Mouse (Mus musculus) neural tube, embryonic 11.5 days (tissue): ENCODE results near the gene Pnpla7. TPM values are rescaled to one million over a fixed set of nuclear protein-coding genes. Genes with fewer than 3 reads are reported as not detected.

Experiments used
- ATAC-seq: fragments of 200-750 bp; cut with Nextera tagmentation; 2 replicates; pipeline ENCODE4 v1.8.0; 2017; ENCODE audit warnings: moderate number of reproducible peaks, mild to moderate bottlenecking, moderate TSS enrichment, moderate library complexity; ENCODE audit not compliant: insufficient read depth, low FRiP score, low TSS enrichment
- DNase-seq: peaks from one replicate; pipeline ENCODE4 v3.0.0-alpha.2; 2015; ENCODE audit warnings: low spot score
- H3K27ac ChIP-seq: fragments of 300-500 bp; sonication (generic); 2 replicates; pipeline ENCODE4 v1.5.1; 2014; ENCODE audit warnings: low read depth, mild to moderate bottlenecking, low read length
- H3K27me3 ChIP-seq: fragments of 300-500 bp; sonication (generic); 2 replicates; pipeline ENCODE4 v1.6.1; 2014; ENCODE audit warnings: mild to moderate bottlenecking, low read length, mixed read lengths; ENCODE audit not compliant: control insufficient read depth, insufficient read depth
- H3K36me3 ChIP-seq: fragments of 300-500 bp; sonication (generic); 2 replicates; pipeline ENCODE4 v1.6.1; 2014; ENCODE audit warnings: mild to moderate bottlenecking, low read length, moderate library complexity, mixed read lengths; ENCODE audit not compliant: control insufficient read depth, insufficient read depth
- H3K4me1 ChIP-seq: fragments of 300-500 bp; sonication (generic); 2 replicates; pipeline ENCODE4 v1.6.1; 2014; ENCODE audit warnings: low read length, mixed read lengths; ENCODE audit not compliant: control insufficient read depth, insufficient read depth
- H3K4me2 ChIP-seq: fragments of 300-500 bp; sonication (generic); 2 replicates; pipeline ENCODE4 v1.6.1; 2014; ENCODE audit warnings: low read depth, mild to moderate bottlenecking, moderate library complexity
- H3K4me3 ChIP-seq: fragments of 300-500 bp; sonication (generic); 2 replicates; pipeline ENCODE4 v1.5.1; 2014; ENCODE audit warnings: low read depth, low read length
- H3K9ac ChIP-seq: fragments of 300-500 bp; sonication (generic); 2 replicates; pipeline ENCODE4 v1.6.1; 2014; ENCODE audit warnings: mild to moderate bottlenecking, low read length
- H3K9me3 ChIP-seq: fragments of 300-500 bp; sonication (generic); 2 replicates; pipeline ENCODE4 v1.6.1; 2016; ENCODE audit warnings: low read length; ENCODE audit not compliant: control insufficient read depth
- WGBS: fragments of 180-500 bp; shearing (Covaris S2); extraction: QIAGEN DNeasy Blood & Tissue Kit; methylation state at CpG from one replicate; pipeline ENCODE4 v1.1.7; 2014; 5-methylcytosine and 5-hydroxymethylcytosine counted together
- polyA plus RNA-seq: library from polyadenylated mRNA; unstranded; fragments of >200 nt; fragmentation: Nextera tagmentation; extraction: Ambion mirVana; gene quantifications from 2 replicates; pipeline ENCODE4 v1.2.1, GENCODE M21; 2014

Pnpla7 gene
- polyA plus RNA-seq, 1 experiment from 2014 or later: 4.3 TPM

DNA sequence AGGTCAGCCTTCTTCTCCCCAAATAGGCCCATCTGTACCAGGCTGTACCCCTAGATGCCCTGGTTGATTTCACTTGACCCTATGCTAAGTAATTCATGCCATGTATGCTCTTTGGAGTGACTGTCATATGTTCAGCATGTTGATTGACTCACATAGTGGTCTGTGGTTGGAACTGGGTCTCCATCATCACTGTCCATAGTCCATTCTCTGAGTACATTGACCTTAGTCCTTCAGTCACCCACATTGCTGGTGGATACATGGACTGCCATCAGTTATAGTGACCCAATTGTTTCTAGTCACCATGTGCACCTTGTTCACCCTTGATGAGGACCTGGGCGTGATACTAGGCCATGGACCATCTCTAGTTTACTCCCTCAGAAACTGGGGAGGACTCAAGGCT is 30.9 kb downstream of the Pnpla7 start:
- WGBS: 90% methylated on average over 1 of the region's 1 CpGs
- no peak overlapping the region for H3K4me3 ChIP-seq
- no peaks in the 10 kb centered on the region for H3K36me3 ChIP-seq
- H3K27me3 ChIP-seq: no peaks in the 10 kb centered on the region
- ATAC-seq: no peak
- no peak overlapping the region for H3K4me2 ChIP-seq
- H3K4me1 ChIP-seq: no peaks in the 10 kb centered on the region
- H3K27ac ChIP-seq: no peak overlapping the region
- H3K9ac ChIP-seq: no peak overlapping the region
- no peaks in the 10 kb centered on the region for H3K9me3 ChIP-seq
- DNase-seq: no peak

DNA sequence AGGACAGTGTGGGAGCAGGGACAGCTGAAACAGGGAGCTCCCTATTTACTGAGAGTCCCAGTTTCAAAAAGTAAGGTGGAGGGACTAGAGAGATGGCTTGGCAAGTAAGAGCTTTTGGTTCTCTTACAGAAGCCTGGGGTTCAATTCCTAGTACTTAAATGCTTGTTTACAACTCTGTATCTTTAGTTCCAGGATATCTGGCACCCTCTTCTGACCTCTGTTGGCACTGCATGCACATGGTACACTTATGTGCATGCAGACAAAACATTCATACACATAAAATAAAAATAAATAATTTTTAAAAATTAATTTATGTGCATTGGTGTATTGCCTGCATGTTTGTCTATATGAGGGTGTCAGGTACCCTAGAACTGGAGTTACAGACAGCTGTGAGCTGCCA is 32.4 kb downstream of the Pnpla7 start:
- Histone ChIP-seq H3K27ac (no peak overlapping the region), H3K9me3 (no peaks in the 10 kb centered on the region), H3K9ac (no peak overlapping the region), H3K4me3 (no peak overlapping the region), H3K4me2 (no peak overlapping the region), H3K36me3 (no peaks in the 10 kb centered on the region), H3K4me1 (no peaks in the 10 kb centered on the region), H3K27me3 (no peaks in the 10 kb centered on the region)
- DNase-seq (no peak), ATAC-seq (no peak)

DNA sequence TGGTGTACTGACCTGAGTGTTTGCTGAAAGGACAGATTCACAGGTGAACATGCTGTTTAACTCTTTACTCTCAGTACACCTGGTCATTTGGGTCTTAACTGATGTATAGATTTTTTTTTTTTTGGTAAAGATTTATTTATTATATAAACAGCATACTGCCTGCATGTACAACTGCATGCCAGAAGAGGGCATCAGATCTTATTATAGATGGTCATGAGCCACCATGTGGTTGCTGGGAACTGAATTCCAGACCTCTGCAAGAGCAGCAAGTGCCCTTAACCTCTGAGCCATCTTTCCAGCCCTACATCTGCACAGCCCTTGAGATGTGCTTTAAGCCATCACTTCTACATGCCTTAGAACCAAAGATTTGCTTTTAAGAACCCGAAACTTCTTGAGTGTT is 46.8 kb downstream of the Pnpla7 start:
- Histone ChIP-seq H3K4me1 (no peaks in the 10 kb centered on the region), H3K36me3 (no peaks in the 10 kb centered on the region)

DNA sequence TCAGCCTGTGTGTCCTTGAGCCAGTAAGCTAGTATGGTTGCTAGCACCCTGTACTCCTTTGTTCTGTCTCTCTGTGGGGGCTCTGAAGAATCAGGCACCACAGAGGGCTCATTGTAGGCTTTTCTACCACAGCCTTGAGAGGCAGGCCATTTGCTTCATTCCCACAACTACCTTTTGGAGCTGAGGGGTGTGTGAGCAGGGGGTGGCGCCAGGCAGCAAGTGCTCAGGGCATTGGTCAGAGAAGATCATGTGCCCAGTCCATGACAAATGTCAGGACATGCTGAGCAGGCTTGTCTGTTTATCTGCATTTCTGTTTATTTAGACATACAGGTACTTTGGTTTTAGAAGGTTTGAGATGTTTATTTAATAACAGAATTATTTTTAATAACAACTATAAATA is 49.3 kb downstream of the Pnpla7 start:
- H3K27me3 ChIP-seq: no peaks in the 10 kb centered on the region
- H3K9ac ChIP-seq: no peak overlapping the region
- H3K4me1 ChIP-seq: no peaks in the 10 kb centered on the region
- H3K4me2 ChIP-seq: no peak overlapping the region
- ATAC-seq (no peak), DNase-seq (peak; percentile 17)
- H3K9me3 ChIP-seq: no peaks in the 10 kb centered on the region
- H3K36me3 ChIP-seq: no peaks in the 10 kb centered on the region
- H3K4me3 ChIP-seq: no peak overlapping the region
- 80% methylated on average over 1 of the region's 1 CpGs for WGBS
- no peak overlapping the region for H3K27ac ChIP-seq

More for the DNA sequence above, 46.8 kb downstream of the Pnpla7 start:
- Histone ChIP-seq H3K9me3 (no peaks in the 10 kb centered on the region), H3K9ac (no peak overlapping the region), H3K27me3 (no peaks in the 10 kb centered on the region), H3K4me3 (no peak overlapping the region), H3K4me2 (no peak overlapping the region), H3K27ac (no peak overlapping the region)
- ATAC-seq (no peak), DNase-seq (no peak)
- 90% methylated on average over 1 of the region's 1 CpGs for WGBS

DNA sequence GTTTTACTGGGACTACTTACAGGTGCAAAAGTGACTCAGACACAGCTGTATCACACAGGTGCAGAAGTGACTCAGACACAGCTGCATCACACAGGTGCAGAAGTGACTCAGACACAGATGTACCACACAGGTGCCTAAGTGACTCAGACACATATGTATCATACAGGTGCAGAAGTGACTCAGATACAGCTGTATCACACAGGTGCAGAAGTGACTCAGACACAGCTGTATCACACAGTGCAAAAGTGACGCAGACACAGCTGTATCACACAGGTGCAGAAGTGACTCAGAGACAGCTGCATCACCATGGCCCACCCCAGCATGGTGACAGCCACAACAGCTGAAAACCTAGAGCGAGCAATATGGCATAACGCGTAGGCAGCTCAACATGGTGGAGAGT is 59.2 kb downstream of the Pnpla7 start:
- no peak overlapping the region for H3K4me3 ChIP-seq
- WGBS: 96% methylated on average over 4 of the region's 4 CpGs
- ATAC-seq (no peak), DNase-seq (no peak)
- no peaks in the 10 kb centered on the region for H3K27me3 ChIP-seq
- no peaks in the 10 kb centered on the region for H3K4me1 ChIP-seq
- H3K4me2 ChIP-seq: no peak overlapping the region
- H3K9ac ChIP-seq: no peak overlapping the region
- H3K27ac ChIP-seq: no peak overlapping the region
- no peaks in the 10 kb centered on the region for H3K36me3 ChIP-seq
- H3K9me3 ChIP-seq: no peaks in the 10 kb centered on the region

DNA sequence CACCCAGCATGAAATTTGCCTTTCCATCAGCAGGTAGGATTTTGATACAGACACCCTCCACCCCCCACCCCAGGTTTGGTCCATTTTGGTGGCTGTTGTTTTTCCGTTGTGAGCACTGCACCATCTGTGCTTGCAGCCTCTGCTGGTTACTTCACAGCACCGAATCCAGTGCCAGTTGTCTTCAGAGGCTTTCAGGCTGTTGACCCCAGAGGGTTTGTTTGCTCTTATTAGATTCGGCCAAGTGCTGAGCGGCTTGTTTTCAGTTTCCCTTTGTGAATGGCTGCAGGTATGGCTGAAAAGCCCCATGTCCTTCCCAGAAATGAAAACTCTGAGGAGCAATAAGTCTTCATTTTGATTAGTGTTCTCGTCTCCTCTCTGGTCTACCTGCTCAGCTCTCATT is 64.3 kb downstream of the Pnpla7 start:
- Histone ChIP-seq H3K9me3 (no peaks in the 10 kb centered on the region), H3K9ac (no peak overlapping the region), H3K27ac (no peak overlapping the region), H3K4me1 (no peaks in the 10 kb centered on the region), H3K36me3 (no peaks in the 10 kb centered on the region), H3K4me2 (no peak overlapping the region), H3K4me3 (no peak overlapping the region), H3K27me3 (no peaks in the 10 kb centered on the region)
- DNase-seq (no peak), ATAC-seq (no peak)
- 89% methylated on average over 5 of the region's 5 CpGs for WGBS

DNA sequence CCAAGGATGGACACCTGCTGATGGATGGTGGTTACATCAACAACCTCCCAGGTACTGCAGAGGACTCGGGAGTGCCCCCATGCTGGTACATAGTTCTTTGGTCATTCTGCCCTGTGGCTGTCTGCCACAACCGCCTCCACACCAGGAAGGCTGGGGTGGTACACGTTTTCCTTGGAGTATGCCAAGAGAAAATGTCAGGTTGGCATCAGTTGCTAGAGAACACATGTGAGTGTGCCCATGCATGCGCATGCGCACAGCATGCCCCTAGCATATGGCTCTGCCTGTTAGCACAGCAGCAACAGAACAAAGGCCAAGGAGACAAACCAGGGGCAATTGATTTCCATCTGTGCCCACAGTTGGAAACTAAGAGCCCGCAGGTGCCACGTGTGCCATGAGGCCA is 75.1 kb downstream of the Pnpla7 start:
- no peaks in the 10 kb centered on the region for H3K27me3 ChIP-seq
- H3K4me2 ChIP-seq: no peak overlapping the region
- H3K9ac ChIP-seq: no peak overlapping the region
- no peaks in the 10 kb centered on the region for H3K36me3 ChIP-seq
- DNase-seq: no peak
- H3K27ac ChIP-seq: no peak overlapping the region
- 92% methylated on average over 7 of the region's 7 CpGs for WGBS
- no peaks in the 10 kb centered on the region for H3K9me3 ChIP-seq
- no peak for ATAC-seq
- H3K4me1 ChIP-seq: peaks cover 6% of the 10 kb centered on the region
- no peak overlapping the region for H3K4me3 ChIP-seq

DNA sequence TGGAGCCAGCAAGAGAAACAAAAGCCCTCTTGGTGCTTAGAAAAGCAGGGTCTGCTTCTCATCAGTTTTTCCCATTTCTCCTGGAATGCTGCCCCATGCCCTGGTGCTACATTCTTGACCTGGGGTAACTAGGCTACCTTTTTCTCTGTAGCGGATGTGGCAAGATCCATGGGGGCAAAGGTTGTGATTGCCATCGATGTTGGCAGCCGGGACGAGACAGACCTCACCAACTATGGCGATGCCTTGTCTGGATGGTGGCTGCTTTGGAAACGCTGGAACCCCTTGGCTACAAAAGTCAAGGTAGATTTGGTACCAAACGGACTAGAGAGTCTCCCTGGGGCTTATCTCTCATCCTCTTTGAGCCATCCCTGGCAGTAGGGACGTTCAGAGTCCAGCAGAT is 75.6 kb downstream of the Pnpla7 start:
- no peaks in the 10 kb centered on the region for H3K9me3 ChIP-seq
- no peak overlapping the region for H3K9ac ChIP-seq
- ATAC-seq (no peak), DNase-seq (no peak)
- whole genome bisulfite sequencing: 89% methylated on average over 8 of the region's 8 CpGs
- H3K27me3 ChIP-seq: no peaks in the 10 kb centered on the region
- no peak overlapping the region for H3K27ac ChIP-seq
- no peak overlapping the region for H3K4me2 ChIP-seq
- H3K4me3 ChIP-seq: no peak overlapping the region
- H3K36me3 ChIP-seq: no peaks in the 10 kb centered on the region
- H3K4me1 ChIP-seq: peaks cover 6% of the 10 kb centered on the region

DNA sequence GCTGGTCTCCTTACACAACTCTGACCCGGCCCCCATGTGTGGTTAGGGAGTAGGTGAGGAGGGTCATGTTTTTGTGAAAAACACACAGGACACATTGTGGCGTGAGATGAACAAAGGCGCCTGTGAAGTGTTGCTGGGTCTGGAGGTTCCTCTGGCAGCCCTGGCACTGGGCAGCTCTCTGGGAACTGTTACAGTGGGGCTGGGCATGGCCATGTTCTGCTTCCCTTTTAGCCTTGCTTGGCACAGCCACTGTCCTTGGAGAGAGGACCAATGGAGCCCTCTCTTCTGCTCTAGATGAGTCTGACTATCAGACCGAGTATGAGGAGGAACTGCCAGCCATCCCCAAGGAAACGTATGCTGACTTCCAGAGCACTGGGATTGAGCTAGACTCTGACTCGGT is 77.3 kb downstream of the Pnpla7 start:
- H3K27me3 ChIP-seq: no peaks in the 10 kb centered on the region
- WGBS: 92% methylated on average over 6 of the region's 6 CpGs
- H3K4me1 ChIP-seq: peaks cover 6% of the 10 kb centered on the region
- H3K4me3 ChIP-seq: no peak overlapping the region
- no peak overlapping the region for H3K4me2 ChIP-seq
- DNase-seq (no peak), ATAC-seq (no peak)
- no peak overlapping the region for H3K27ac ChIP-seq
- no peak overlapping the region for H3K9ac ChIP-seq
- no peaks in the 10 kb centered on the region for H3K9me3 ChIP-seq
- H3K36me3 ChIP-seq: 0 out of 2 replicates have a peak, but pooled peaks cover 2% of the 10 kb centered on the region
